Mouse (Mus musculus) thymus, adult 2 months (tissue): ENCODE measurements around the gene Lyrm4. TPM values are rescaled to one million over a fixed set of nuclear protein-coding genes. Genes with fewer than 3 reads are reported as not detected.

Source experiments
- DNase-seq: peaks from one replicate; pipeline ENCODE4 v3.0.0; 2021
- H3K27ac ChIP-seq: fragments of 200-500 bp; 2 replicates; pipeline ENCODE4 v1.5.1; 2012; ENCODE audit warnings: low read length, control low read depth; ENCODE audit not compliant: control insufficient read depth, insufficient read depth
- H3K27me3 ChIP-seq: fragments of 200-500 bp; 2 replicates; pipeline ENCODE4 v1.6.1; 2012; ENCODE audit warnings: mild to moderate bottlenecking, low read length, moderate library complexity, mixed read lengths; ENCODE audit not compliant: control insufficient read depth, insufficient read depth
- H3K36me3 ChIP-seq: fragments of 200-500 bp; 2 replicates; pipeline ENCODE4 v1.6.1; 2012; ENCODE audit warnings: mild to moderate bottlenecking, low read length, moderate library complexity; ENCODE audit not compliant: control insufficient read depth, insufficient read depth
- H3K4me1 ChIP-seq: fragments of 200-500 bp; replicated peaks from 2 replicates; pipeline ENCODE4 v1.6.1; 2012; ENCODE audit warnings: low read length; ENCODE audit not compliant: control insufficient read depth, insufficient read depth
- H3K4me3 ChIP-seq: fragments of 200-500 bp; 2 replicates; pipeline ENCODE4 v1.5.1; 2012; ENCODE audit warnings: mild to moderate bottlenecking, low read length, control low read depth, moderate library complexity; ENCODE audit not compliant: control insufficient read depth, insufficient read depth
- CTCF ChIP-seq: fragments of 200-500 bp; IDR thresholded peaks from 2 replicates; pipeline ENCODE4 v1.5.1; 2012; ENCODE audit warnings: mild to moderate bottlenecking, control low read depth, low read length, moderate library complexity, borderline replicate concordance; ENCODE audit not compliant: control insufficient read depth, poor library complexity, insufficient read depth; ENCODE audit errors: extremely low read depth
- POLR2A ChIP-seq: fragments of 200-500 bp; IDR thresholded peaks from 2 replicates; pipeline ENCODE4 v1.6.1; 2012; ENCODE audit warnings: mild to moderate bottlenecking, low read length, control low read depth, moderate library complexity; ENCODE audit not compliant: control insufficient read depth, poor library complexity, insufficient read depth; ENCODE audit errors: extremely low read depth
- WGBS: fragments of 180-500 bp; shearing (Covaris S2); methylation state at CpG from one replicate; pipeline ENCODE4 v1.1.7; 2018; 5-methylcytosine and 5-hydroxymethylcytosine counted together
- polyA plus RNA-seq: library from polyadenylated mRNA; depleted of rRNA; stranded (reverse); fragments of >200 nt; gene quantifications from 2 replicates; pipeline ENCODE4 v1.2.3, GENCODE M21; 2012; rRNA removed

The Lyrm4 gene
- polyA plus RNA-seq, 1 experiment = 4.3 TPM

DNA sequence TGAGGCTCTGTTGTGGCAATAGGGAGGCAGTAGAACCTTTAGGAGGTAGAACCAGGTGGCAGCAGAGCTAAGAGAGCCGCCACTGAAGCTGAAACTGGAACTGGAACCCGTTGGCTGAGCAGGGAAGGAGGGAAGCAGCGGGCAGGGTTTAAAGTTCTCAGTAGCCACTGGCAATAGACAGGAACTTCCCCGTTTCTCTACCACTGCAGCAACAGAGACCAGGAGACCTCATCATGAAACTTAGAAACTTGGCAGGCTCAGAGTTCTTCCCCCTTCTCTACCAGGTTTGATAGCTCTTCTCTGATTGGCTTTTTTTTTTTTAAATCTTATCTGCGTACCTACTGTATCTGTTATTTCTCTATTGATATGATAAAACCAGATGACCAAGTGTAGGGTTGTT lies 176.4 kb downstream of the Lyrm4 start:
- Histone ChIP-seq H3K4me3 (no peak overlapping the region), H3K27ac (no peak overlapping the region), H3K27me3 (no peaks in the 10 kb centered on the region), H3K36me3 (no peaks in the 10 kb centered on the region), H3K4me1 (no peaks in the 10 kb centered on the region)
- no peak for DNase-seq
- TF ChIP-seq CTCF (no peak), POLR2A (no peak)
- 38% methylated on average over 5 of the region's 5 CpGs for WGBS

DNA sequence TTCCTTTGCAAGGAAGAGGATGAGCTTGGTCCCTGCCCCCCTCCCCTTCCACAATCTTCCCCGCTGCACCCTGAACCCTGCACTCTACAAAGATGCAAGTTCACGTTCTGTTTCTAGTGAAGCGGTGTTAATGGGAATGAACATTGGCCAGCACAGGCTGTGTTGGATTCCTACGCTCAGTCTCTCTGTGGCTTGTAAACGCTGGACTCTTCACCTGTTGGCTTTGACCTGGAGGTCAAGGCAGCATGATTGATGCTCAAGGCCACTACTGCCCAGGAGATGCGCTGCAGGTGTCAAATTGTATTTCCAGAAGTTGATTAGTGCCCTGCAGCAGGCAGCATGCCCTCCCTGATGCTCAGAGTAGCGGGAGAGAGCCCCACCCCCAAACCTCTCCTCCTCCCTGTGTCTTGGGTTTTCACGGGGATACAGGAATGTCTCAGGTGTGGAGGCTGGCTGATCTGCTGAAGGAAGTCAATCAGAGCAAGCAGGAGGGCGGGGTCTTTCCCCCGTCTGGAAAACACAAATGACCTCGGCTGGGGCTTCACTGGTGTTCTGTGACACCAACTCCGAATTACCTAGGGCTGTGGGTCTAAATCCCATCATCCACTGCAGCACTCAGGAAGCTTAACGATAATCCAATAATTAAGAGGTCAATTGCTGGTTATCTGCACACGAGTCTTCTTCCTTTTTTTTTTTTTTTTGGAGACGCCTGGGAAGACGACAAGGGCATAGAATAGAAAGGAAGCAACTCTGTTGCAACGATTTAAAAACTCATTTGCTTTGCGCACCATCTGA lies 177.3 kb downstream of the Lyrm4 start:
- no peaks in the 10 kb centered on the region for H3K36me3 ChIP-seq
- no peak for TF ChIP-seq POLR2A
- no peak for TF ChIP-seq CTCF
- no peak overlapping the region for H3K4me3 ChIP-seq
- no peaks in the 10 kb centered on the region for H3K27me3 ChIP-seq
- H3K27ac ChIP-seq = no peak overlapping the region
- no peaks in the 10 kb centered on the region for H3K4me1 ChIP-seq
- DNase-seq = no peak
- WGBS = 86% methylated on average over 18 of the region's 18 CpGs

DNA sequence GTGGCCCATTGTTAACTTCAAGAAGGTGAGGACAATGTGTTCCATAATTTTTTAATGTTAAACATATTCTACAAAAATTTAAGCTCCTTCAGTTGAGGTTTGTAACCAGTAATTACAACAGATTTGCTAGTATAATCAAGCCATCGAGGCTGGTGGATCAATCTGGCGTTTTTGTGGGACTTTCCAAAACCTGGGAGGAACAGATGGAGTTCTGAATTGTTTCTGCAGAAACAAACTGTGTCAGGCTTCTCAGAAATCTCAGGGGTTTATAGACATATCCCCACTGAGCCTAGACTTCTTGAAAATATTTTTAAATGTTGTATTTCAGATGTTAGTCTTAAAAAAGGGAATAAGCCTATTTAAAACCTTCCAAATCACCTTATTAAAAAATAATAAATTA lies 179.3 kb downstream of the Lyrm4 start:
- H3K36me3 ChIP-seq = no peaks in the 10 kb centered on the region
- TF ChIP-seq CTCF (no peak), POLR2A (no peak)
- no peak overlapping the region for H3K4me3 ChIP-seq
- no peak overlapping the region for H3K27ac ChIP-seq
- no peaks in the 10 kb centered on the region for H3K27me3 ChIP-seq
- 93% methylated on average over 2 of the region's 2 CpGs for WGBS
- DNase-seq = no peak
- H3K4me1 ChIP-seq = no peaks in the 10 kb centered on the region

Other genes with a start within 250 kb of the Lyrm4 start
- gene Rpp40, start 211.2 kb downstream of the Lyrm4 start, polyA plus RNA-seq = 2.9 and 3.3 TPM in 2 replicates
- gene Ppp1r3g, start 158.7 kb downstream of the Lyrm4 start, polyA plus RNA-seq = 0.19 TPM in 1 of 2 replicates, not detected in the other
- gene Fars2, start 114 bp downstream of the Lyrm4 start, polyA plus RNA-seq = 42.7 and 47.6 TPM in 2 replicates